Mouse (Mus musculus) heart, postnatal 0 days (tissue): ENCODE measurements around the gene Mmp28.

Source experiments
- CTCF ChIP-seq: IDR thresholded peaks from 2 replicates; pipeline ENCODE4 v1.5.1; 2016; ENCODE audit warnings: antibody characterized with exemption, control low read depth, low read depth
- EP300 ChIP-seq: IDR thresholded peaks from 2 replicates; pipeline ENCODE4 v1.6.1; 2016; ENCODE audit warnings: antibody characterized with exemption, low read depth

- TF ChIP-seq CTCF (peak; percentile 85), EP300 (no peak)
Measured at GRCm38 (mm10) chr11:83442596-83443267, 20.1 kb downstream of the Mmp28 start.
